Mouse (Mus musculus) cortical plate, adult 2 months (tissue): ENCODE measurements at regions not wholly inside any gene's neighbourhood (a gene's known extent, or its start where the extent isn't known, plus 50 kb on each side); places are given as distances from the start of the nearest gene placed in this dataset.
"Not testable (repeated sequence)": the region's sequence is repeated elsewhere in the genome, so short reads cannot be mapped to it uniquely, and the experiment has no call there.

ENCODE experiments used
- H3K27ac ChIP-seq: fragments of 200-500 bp; 2 replicates; pipeline ENCODE4 v1.5.1; 2012; ENCODE audit warnings: low read length, control low read depth, inconsistent platforms; ENCODE audit not compliant: insufficient read depth
- H3K4me1 ChIP-seq: fragments of 200-500 bp; 2 replicates; pipeline ENCODE4 v1.6.1; 2011; ENCODE audit warnings: low read length; ENCODE audit not compliant: control insufficient read depth, insufficient read depth
- H3K4me3 ChIP-seq: fragments of 200-500 bp; 2 replicates; pipeline ENCODE4 v1.5.1; 2011; ENCODE audit warnings: mild to moderate bottlenecking, low read length, control low read depth; ENCODE audit not compliant: insufficient read depth
- CTCF ChIP-seq: fragments of 200-500 bp; IDR thresholded peaks from 2 replicates; pipeline ENCODE4 v1.5.1; 2011; ENCODE audit warnings: mild to moderate bottlenecking, control low read depth, low read length; ENCODE audit not compliant: insufficient read depth; ENCODE audit errors: extremely low read depth
- POLR2A ChIP-seq: fragments of 200-500 bp; IDR thresholded peaks from 2 replicates; pipeline ENCODE4 v1.6.1; 2011; ENCODE audit warnings: mild to moderate bottlenecking, low read length, control low read depth; ENCODE audit not compliant: insufficient read depth; ENCODE audit errors: extremely low read depth

- H3K27ac ChIP-seq, H3K4me1 ChIP-seq: not testable (repeated sequence)
- TF ChIP-seq POLR2A: peak; percentile 40; the same call in 1 of the 2 replicates
- H3K4me3 ChIP-seq: peak overlapping the region; percentile 28; the same call in 1 of the 2 replicates
Measured at GRCm38 (mm10) chr7:60492028-60492995, 352.3 kb upstream of the Snrpn start.

DNA sequence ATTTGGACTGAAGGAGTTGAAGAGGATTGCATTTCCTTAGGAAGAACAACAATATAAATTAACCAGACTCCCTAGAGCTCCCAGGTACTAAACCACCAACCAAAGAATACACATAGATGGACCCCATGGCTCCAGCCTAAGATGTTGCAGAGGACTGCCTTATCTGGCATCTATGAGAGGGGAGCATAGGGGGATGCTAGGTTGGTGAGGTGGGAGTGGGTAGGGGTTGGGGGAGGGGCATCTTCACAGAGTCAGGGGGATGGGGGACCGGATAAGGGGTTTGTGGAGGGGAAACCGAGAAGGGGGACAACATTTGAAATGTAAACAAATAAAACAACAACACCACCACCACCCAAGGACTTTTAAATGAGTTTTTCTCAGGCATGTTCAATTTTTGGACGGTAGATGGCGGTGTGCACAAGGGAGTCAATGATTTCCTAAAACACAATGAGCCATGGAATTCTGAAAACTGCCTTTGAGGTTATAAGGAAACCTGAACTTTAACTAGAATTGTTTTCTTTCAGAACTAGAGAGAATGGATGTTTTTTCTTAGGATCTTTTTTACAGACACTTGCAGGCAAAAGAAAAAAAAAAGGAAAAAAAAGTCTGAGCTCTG lies 347.9 kb upstream of the Snrpn start:
- not testable (repeated sequence) for H3K4me1 ChIP-seq, H3K4me3 ChIP-seq, H3K27ac ChIP-seq
- TF ChIP-seq CTCF: 0 out of 2 replicates have a peak, but pooled peaks have one; percentile 9

DNA sequence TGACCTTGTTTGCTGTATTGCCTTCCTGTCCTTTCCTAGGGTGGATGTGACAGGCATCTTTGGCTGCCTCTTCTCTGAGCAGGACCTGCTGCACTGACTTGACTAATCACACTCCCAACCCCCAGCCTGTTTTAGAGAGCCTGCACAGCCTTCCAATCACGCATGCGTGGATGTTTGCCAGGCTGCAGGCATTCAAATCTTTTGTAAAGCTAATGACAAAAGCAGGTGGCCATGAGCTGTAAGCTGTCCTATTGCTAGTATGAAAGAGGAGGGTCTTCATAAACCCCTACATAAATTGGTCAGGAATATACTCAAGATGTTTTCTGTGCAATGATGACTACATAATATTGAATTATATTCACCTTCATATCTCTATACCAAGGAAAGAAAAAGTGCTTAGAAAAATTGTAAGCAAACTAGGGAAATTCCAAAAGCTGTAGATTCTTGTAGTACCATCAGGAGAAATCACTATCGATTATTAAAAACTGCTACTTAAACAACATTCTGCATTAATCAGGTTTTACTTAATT lies 310.1 kb upstream of the Snrpn start:
- not testable (repeated sequence) for H3K4me3 ChIP-seq, H3K4me1 ChIP-seq, H3K27ac ChIP-seq

DNA sequence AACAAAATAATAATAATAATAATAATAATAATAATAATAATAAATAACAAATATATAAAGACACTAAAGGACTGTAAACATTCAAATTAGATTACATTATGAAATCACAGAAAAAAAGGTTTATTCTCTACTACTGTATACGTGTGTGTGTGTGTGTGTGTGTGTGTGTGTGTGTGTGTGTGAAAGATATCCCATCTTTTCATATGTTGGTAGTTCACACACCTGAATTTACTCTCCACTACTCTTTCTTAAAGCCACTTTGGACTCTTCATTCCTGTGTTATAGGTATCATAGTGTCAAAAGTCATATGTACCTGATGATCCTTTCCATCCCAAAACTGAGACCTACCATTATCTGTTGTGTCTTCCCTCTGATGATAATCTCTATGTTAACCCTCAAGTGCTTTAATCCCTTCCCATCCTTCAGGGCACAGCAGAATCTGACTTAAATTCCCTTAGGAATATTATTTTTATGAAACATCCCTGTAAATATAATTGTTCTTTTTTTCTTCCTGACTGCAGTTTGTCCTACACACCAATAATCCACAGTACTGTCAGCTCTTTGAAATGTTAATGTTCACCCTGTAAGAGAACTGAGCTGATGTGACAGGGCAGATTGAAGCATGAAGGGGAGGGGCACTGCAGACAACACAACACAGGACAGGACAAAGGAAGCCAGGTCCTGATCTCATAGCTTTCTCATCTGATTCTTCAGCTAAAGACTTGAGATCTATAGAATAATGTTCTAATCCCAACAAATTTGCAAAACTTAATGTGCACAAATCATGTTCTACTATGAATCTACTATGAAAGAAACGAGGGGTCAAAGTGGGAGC lies 309.4 kb upstream of the Snrpn start:
- H3K4me1 ChIP-seq, H3K4me3 ChIP-seq, H3K27ac ChIP-seq: not testable (repeated sequence)

DNA sequence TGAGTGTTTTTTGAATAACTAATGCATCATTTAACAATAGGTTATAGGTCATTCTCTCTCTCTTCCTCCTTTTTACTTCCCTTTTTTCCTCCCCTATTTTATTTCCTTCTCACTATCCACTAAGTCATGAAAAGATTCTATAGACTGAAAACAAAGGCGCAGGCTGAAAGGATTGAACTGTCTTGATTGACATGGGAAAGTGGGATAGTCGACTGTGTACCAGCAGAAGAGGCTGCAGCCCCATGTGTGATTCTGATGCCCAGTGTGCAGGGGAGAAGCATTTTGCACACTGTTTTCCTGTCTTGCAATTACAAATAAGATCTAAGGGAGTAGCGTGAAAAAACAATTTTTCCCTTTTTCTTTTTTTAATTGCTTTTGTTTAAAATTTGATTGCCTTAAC lies 298.8 kb upstream of the Snrpn start:
- TF ChIP-seq POLR2A (no peak), CTCF (no peak)
- Histone ChIP-seq H3K4me1 (no peaks in the 10 kb centered on the region), H3K4me3 (no peak overlapping the region), H3K27ac (no peak overlapping the region)

- H3K4me3 ChIP-seq: peak overlapping the region; percentile 28
- H3K4me1 ChIP-seq, H3K27ac ChIP-seq: not testable (repeated sequence)
- 0 out of 2 replicates have a peak, but pooled peaks have one; percentile 28 for TF ChIP-seq POLR2A
Measured at GRCm38 (mm10) chr7:60391011-60391863, 251.2 kb upstream of the Snrpn start.

DNA sequence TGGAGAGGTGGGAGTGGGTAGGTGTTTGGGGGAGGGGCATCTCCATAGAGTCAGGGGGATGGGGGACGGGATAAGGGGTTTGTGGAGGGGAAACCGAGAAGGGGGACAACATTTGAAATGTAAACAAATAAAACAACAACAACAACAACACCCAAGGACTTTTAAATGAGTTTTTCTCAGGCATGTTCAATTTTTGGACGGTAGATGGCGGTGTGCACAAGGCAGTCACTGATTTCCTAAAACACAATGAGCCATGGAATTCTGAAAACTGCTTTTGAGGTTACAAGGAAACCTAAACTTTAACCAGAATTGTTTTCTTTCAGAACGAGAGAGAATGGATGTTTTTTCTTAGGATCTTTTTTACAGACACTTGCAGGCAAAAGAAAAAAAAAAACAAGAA lies 246.9 kb upstream of the Snrpn start:
- H3K27ac ChIP-seq, H3K4me1 ChIP-seq, H3K4me3 ChIP-seq: not testable (repeated sequence)

DNA sequence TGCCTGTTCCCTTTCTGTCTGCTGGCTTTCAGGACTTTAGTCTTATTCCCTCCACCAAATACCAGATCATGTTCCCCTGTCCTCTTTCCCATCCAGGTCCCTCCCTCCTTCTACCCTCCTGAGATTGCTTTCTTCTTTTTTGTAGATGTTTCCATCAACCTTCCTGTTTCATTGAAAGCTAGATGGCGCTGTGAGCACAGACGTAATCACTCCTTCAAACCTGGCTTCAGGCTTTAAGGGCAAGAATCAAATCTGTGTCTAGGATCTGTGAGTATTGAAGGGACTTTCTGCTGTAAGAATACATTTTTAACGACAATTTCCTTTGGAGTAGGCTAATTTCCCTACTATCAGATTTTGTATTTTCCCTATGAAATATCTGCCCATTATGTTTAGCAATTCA lies 234.0 kb upstream of the Snrpn start:
- H3K4me3 ChIP-seq, H3K27ac ChIP-seq, H3K4me1 ChIP-seq: not testable (repeated sequence)

DNA sequence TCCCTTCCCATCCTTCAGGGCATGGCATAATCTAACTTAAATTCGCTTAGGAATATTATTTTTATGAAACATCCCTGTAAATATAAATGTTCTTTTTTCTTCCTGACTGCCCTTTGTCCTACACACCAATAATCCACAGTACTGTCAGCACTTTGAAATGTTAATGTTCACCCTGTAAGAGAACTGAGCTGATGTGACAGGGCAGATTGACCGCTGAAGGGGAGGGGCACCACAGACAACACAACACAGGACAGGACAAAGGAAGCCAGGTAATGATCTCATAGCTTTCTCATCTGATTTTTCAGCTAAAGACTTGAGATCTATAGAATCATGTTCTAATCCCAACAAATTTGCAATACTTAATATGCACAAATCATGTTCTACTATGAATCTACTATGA lies 212.2 kb upstream of the Snrpn start:
- H3K27ac ChIP-seq, H3K4me1 ChIP-seq, H3K4me3 ChIP-seq: not testable (repeated sequence)
